In genomic region chr11:114929581-114929980, GRCm38 (mm10) we compare ENCODE assay signal across 26 mouse cellular contexts. TPM values are rescaled to one million over a fixed set of nuclear protein-coding genes. Genes with fewer than 3 reads are reported as not detected.
DNase-seq lines count a peak whose midpoint lies in the region; ATAC-seq and TF ChIP-seq lines count a peak whose summit lies in the region.
"Had no signal": no experiment of that assay in that cellular context is flagged by ENCODE, and none has a peak within 500 bp of the region (broad histone marks: within the 10 kb centered on the region; RNA-seq: fewer than 3 reads in every experiment).

No protein-coding gene starts in this region.

- POLR2A ChIA-PET in Patski (lab: Charles Lee) = no interaction called here

- no peaks in the 10 kb centered on the region for H3K36me3 ChIP-seq in heart, embryonic 13.5 days
- peaks cover 32% of the 10 kb centered on the region for H3K36me3 ChIP-seq in macrophage (ENCODE audit: inconsistent target)
- no peaks in the 10 kb centered on the region for H3K36me3 ChIP-seq in intestine, postnatal 0 days (ENCODE audit: control insufficient read depth, insufficient read depth)
- H3K36me3 ChIP-seq: forebrain, embryonic 15.5 days; G1E; hindbrain, embryonic 15.5 days had no signal

- no peak for TF ChIP-seq CTCF in Patski (IDR thresholded peaks at IDR 0.05)
- TF ChIP-seq CTCF in intestine, postnatal 0 days (IDR thresholded peaks at IDR 0.05; ENCODE audit: low read depth) = no peak

- H3K27ac ChIP-seq in heart, embryonic 13.5 days (replicated peaks) = peak overlapping the region; percentile 73
- peak overlapping the region; percentile 99 for H3K27ac ChIP-seq in macrophage
- no peak overlapping the region for H3K27ac ChIP-seq in intestine, postnatal 0 days (ENCODE audit: low read depth, low read length)
- H3K27ac ChIP-seq: forebrain, embryonic 15.5 days; hindbrain, embryonic 15.5 days; kidney, postnatal 0 days had no signal

- no peak overlapping the region for H3K4me3 ChIP-seq in heart, embryonic 13.5 days
- H3K4me3 ChIP-seq in macrophage (ENCODE audit: inconsistent target) = no peak overlapping the region
- H3K4me3 ChIP-seq in intestine, postnatal 0 days (ENCODE audit: low read depth, low read length) = no peak overlapping the region
- H3K4me3 ChIP-seq: forebrain, embryonic 15.5 days; hindbrain, embryonic 15.5 days had no signal

- peaks cover 24% of the 10 kb centered on the region for H3K4me1 ChIP-seq in heart, embryonic 13.5 days
- H3K4me1 ChIP-seq in intestine, postnatal 0 days (replicated peaks; ENCODE audit: control insufficient read depth, insufficient read depth, low read length) = no peaks in the 10 kb centered on the region
- H3K4me1 ChIP-seq: forebrain, embryonic 15.5 days; hindbrain, embryonic 15.5 days had no signal

- H3K27me3 ChIP-seq in heart, embryonic 13.5 days (replicated peaks) = no peaks in the 10 kb centered on the region
- no peaks in the 10 kb centered on the region for H3K27me3 ChIP-seq in Patski
- H3K27me3 ChIP-seq in intestine, postnatal 0 days (replicated peaks; ENCODE audit: control insufficient read depth, insufficient read depth, low read length) = no peaks in the 10 kb centered on the region
- H3K27me3 ChIP-seq: forebrain, embryonic 15.5 days; hindbrain, embryonic 15.5 days had no signal

- CTCF ChIA-PET in Patski (lab: Charles Lee) = no interaction called here

- no peak for ATAC-seq in heart, embryonic 13.5 days (ENCODE audit: extremely low read depth, insufficient number of reproducible peaks, low FRiP score, low TSS enrichment)
- peak; percentile 34 for ATAC-seq in Patski
- ATAC-seq in intestine, postnatal 0 days = no peak
- ATAC-seq: CD4-positive, CD25-positive, alpha-beta regulatory T cell, adult 4 months; forebrain, embryonic 15.5 days; intestine, embryonic 16.5 days; midbrain, embryonic 16.5 days had no signal

- no peak overlapping the region for H3K4me2 ChIP-seq in heart, embryonic 13.5 days
- no peak overlapping the region for H3K4me2 ChIP-seq in intestine, postnatal 0 days (replicated peaks; ENCODE audit: low read depth)
- H3K4me2 ChIP-seq: forebrain, embryonic 15.5 days; hindbrain, embryonic 15.5 days; lung, embryonic 14.5 days had no signal

- intact Hi-C loops in heart, postnatal 36 days (cut with DNase I) = no loop called here

- H3K9me3 ChIP-seq in heart, embryonic 13.5 days = no peaks in the 10 kb centered on the region
- no peaks in the 10 kb centered on the region for H3K9me3 ChIP-seq in intestine, postnatal 0 days (ENCODE audit: control insufficient read depth)
- H3K9me3 ChIP-seq: forebrain, embryonic 15.5 days; hindbrain, embryonic 15.5 days had no signal

- H3K9ac ChIP-seq in heart, embryonic 13.5 days = no peak overlapping the region
- H3K9ac ChIP-seq in intestine, postnatal 0 days (ENCODE audit: low read depth, low read length) = no peak overlapping the region
- H3K9ac ChIP-seq: forebrain, embryonic 15.5 days; hindbrain, embryonic 15.5 days; lung, embryonic 14.5 days had no signal

- DNase-seq in heart, postnatal 36 days = no peak
- DNase-seq in 3T3-L1 (ENCODE audit: low read depth, low spot score) (peak; percentile 84), Patski (ENCODE audit: low read depth, low spot score) (no peak), adipocyte (ENCODE audit: low spot score) (no peak)
- DNase-seq: embryo, embryonic 11 days; heart, postnatal 10 days; layer of hippocampus, postnatal 36 days; lung, embryonic 14.5 days; thymus, adult 18-20 months had no signal

- WGBS in heart, embryonic 13.5 days = 50% methylated on average over 2 of the region's 2 CpGs
- 42% methylated on average over 2 of the region's 2 CpGs for WGBS in macrophage (ENCODE audit: missing documents)
- 90% methylated on average over 2 of the region's 2 CpGs for WGBS in intestine, postnatal 0 days

- in situ Hi-C loops in Patski (cut with MboI; ENCODE audit: low pct_unique_long_range_greater_than_20kb) = no loop called here

- H3K79me2 ChIP-seq in macrophage (ENCODE audit: inconsistent target) = peaks cover 85% of the 10 kb centered on the region

RNA-seq across cellular contexts. Expression of gene Cd300lb, which starts 4.6 kb away (rescaled TPM):
- polyA plus RNA-seq in heart, embryonic 13.5 days (2015; fragmentation: Nextera tagmentation; extraction: Ambion mirVana) = 0.45 and 0.49 TPM in 2 replicates
- 1 to 10 TPM in 1 of 2 experiments, under 1 TPM in 1; 0.75 to 1.7 TPM for total RNA-seq in heart, postnatal 36 days (2021)
- 0.03 TPM for polyA plus RNA-seq in Patski (2021)
- 100 to 1,000 TPM in 4 of 26 experiments, 10 to 100 TPM in 13, 1 to 10 TPM in 9; 4.1 to 168 (median 19.4) TPM for total RNA-seq in macrophage (2018; cell fraction: chromatin; rRNA removed)
- total RNA-seq in macrophage (2018; cell fraction: cytosol; rRNA removed) = 100 to 1,000 TPM in 8 of 26 experiments, 10 to 100 TPM in 18; 13.6 to 187 (median 44.7) TPM
- 100 to 1,000 TPM in 4 of 26 experiments, 10 to 100 TPM in 22; 12.3 to 213 (median 39.7) TPM for total RNA-seq in macrophage (2018; cell fraction: nucleus; rRNA removed)
- polyA plus RNA-seq in macrophage (2018) = 149 to 198 TPM (median 167 TPM) in 3 replicates
- 0.07 and 0.14 TPM in 2 replicates for polyA plus RNA-seq in intestine, postnatal 0 days (2015; fragmentation: Nextera tagmentation; extraction: Ambion mirVana)
- total RNA-seq: layer of hippocampus, adult 18-20 months; layer of hippocampus, postnatal 36 days; left cerebral cortex, postnatal 25 days had no signal
- polyA plus RNA-seq: forebrain, embryonic 15.5 days; G1E; midbrain, embryonic 16.5 days had no signal

RNA-seq across cellular contexts. Expression of gene Cd300c, which starts 39.4 kb away (rescaled TPM):
- polyA plus RNA-seq in heart, embryonic 13.5 days (2015; fragmentation: Nextera tagmentation; extraction: Ambion mirVana) = not detected in 2 replicates
- total RNA-seq in heart, postnatal 36 days (2021) = not detected
- polyA plus RNA-seq in Patski (2021) = not detected
- 1 to 10 TPM in 6 of 26 experiments, not detected in 20; 1.5 to 2.5 (median 2.0) TPM for total RNA-seq in macrophage (2018; cell fraction: chromatin; rRNA removed)
- 1 to 10 TPM in 3 of 26 experiments, under 1 TPM in 18, not detected in 5; 0.20 to 1.3 (median 0.56) TPM for total RNA-seq in macrophage (2018; cell fraction: cytosol; rRNA removed)
- 1 to 10 TPM in 14 of 26 experiments, not detected in 12; 1.1 to 2.9 (median 1.7) TPM for total RNA-seq in macrophage (2018; cell fraction: nucleus; rRNA removed)
- polyA plus RNA-seq in macrophage (2018) = 0.56 TPM in 1 of 3 replicates, not detected in the others
- not detected in 2 replicates for polyA plus RNA-seq in intestine, postnatal 0 days (2015; fragmentation: Nextera tagmentation; extraction: Ambion mirVana)
- total RNA-seq: adrenal gland, postnatal 4 days; G1E; gastrocnemius, adult 18-20 months; heart, postnatal 10 days; layer of hippocampus, adult 18-20 months; layer of hippocampus, postnatal 36 days; left cerebral cortex, postnatal 25 days; liver, adult 2 months had no signal
- polyA plus RNA-seq: CD4-positive, CD25-positive, alpha-beta regulatory T cell, adult 4 months; forebrain, embryonic 15.5 days; G1E; hindbrain, embryonic 15.5 days; intestine, embryonic 16.5 days; kidney, postnatal 0 days; lung, embryonic 14.5 days; midbrain, embryonic 16.5 days; neural tube, embryonic 11.5 days; small intestine, adult 2 months had no signal

RNA-seq across cellular contexts. Expression of gene Cd300a, which starts 39.7 kb away (rescaled TPM):
- polyA plus RNA-seq in heart, embryonic 13.5 days (2015; fragmentation: Nextera tagmentation; extraction: Ambion mirVana) = 0.82 and 1.4 TPM in 2 replicates
- 1 to 10 TPM; 1.6 to 1.8 TPM for total RNA-seq in heart, postnatal 36 days (2021)
- 0.78 TPM for polyA plus RNA-seq in Patski (2021)
- 100 to 1,000 TPM in 7 of 26 experiments, 10 to 100 TPM in 17, 1 to 10 TPM in 2; 8.5 to 217 (median 67.0) TPM for total RNA-seq in macrophage (2018; cell fraction: chromatin; rRNA removed)
- total RNA-seq in macrophage (2018; cell fraction: cytosol; rRNA removed) = 100 to 1,000 TPM in 13 of 26 experiments, 10 to 100 TPM in 13; 51.2 to 210 (median 105) TPM
- total RNA-seq in macrophage (2018; cell fraction: nucleus; rRNA removed) = 100 to 1,000 TPM in 14 of 26 experiments, 10 to 100 TPM in 12; 31.5 to 304 (median 108) TPM
- 86.9 to 197 TPM (median 152 TPM) in 3 replicates for polyA plus RNA-seq in macrophage (2018)
- polyA plus RNA-seq in intestine, postnatal 0 days (2015; fragmentation: Nextera tagmentation; extraction: Ambion mirVana) = 2.2 and 2.3 TPM in 2 replicates
- polyA plus RNA-seq: G1E had no signal

Comparison
In these comparisons a context has a peak if more than half of its experiments do, and no peak if none do; other contexts are left out.
1. RNA of gene Cd300lb, which starts 4.6 kb away (polyA plus RNA-seq): 149 to 198 TPM in macrophage; 0.45 to 0.49 TPM in heart, embryonic 13.5 days, 0.07 to 0.14 TPM in intestine, postnatal 0 days and 0.03 TPM in Patski (single experiment); every median in the first group is over 100 times any median in the second.
2. RNA of gene Cd300a, which starts 39.7 kb away (polyA plus RNA-seq): 86.9 to 197 TPM in macrophage; 2.2 to 2.3 TPM in intestine, postnatal 0 days, 0.82 to 1.4 TPM in heart, embryonic 13.5 days and 0.78 TPM in Patski (single experiment); every median in the first group is over 10 times any median in the second.